Mouse (Mus musculus): Measurements from ENCODE around the gene Tmem220.

DNA sequence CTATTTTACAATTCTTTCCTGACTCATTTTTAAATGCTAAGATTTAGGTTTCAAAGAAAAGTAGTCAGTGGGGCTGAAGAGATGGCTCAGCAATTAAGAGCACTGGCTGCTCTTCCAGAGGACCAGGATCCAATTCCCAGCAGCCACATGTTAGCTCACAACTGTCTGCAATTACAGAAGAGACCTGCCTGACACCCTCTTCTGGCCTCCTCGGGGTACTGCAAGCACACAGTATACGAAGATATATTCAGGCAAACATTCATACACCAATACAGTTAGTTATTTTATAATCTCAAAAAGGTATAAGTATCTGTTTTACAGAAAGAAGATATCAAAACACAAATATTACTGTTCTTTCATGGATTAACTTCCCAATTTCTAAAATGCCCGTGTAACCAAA, 14.8 kb downstream of the Tmem220 start:
- TF ChIP-seq POLR2A (IDR thresholded peaks at IDR 0.05; ENCODE audit: control insufficient read depth, extremely low read depth, insufficient read depth, low read length, poor library complexity) (no peak), CTCF (IDR thresholded peaks at IDR 0.05; ENCODE audit: borderline replicate concordance, control insufficient read depth, extremely low read depth, insufficient read depth, low read length, poor library complexity) (no peak)
